Mouse (Mus musculus) liver, adult 2 months (tissue): ENCODE measurements at regions not wholly inside any gene's neighbourhood (a gene's known extent, or its start where the extent isn't known, plus 50 kb on each side); places are given as distances from the start of the nearest gene placed in this dataset.

Experiments used
- CTCF ChIP-seq: fragments of 200-500 bp; IDR thresholded peaks from 2 replicates; pipeline ENCODE4 v1.5.1; 2011; ENCODE audit warnings: low read depth, low read length, control low read depth
- POLR2A ChIP-seq: fragments of 200-500 bp; IDR thresholded peaks from 2 replicates; pipeline ENCODE4 v1.6.1; 2011; ENCODE audit warnings: low read length, control low read depth; ENCODE audit not compliant: insufficient read depth; ENCODE audit errors: extremely low read depth

DNA sequence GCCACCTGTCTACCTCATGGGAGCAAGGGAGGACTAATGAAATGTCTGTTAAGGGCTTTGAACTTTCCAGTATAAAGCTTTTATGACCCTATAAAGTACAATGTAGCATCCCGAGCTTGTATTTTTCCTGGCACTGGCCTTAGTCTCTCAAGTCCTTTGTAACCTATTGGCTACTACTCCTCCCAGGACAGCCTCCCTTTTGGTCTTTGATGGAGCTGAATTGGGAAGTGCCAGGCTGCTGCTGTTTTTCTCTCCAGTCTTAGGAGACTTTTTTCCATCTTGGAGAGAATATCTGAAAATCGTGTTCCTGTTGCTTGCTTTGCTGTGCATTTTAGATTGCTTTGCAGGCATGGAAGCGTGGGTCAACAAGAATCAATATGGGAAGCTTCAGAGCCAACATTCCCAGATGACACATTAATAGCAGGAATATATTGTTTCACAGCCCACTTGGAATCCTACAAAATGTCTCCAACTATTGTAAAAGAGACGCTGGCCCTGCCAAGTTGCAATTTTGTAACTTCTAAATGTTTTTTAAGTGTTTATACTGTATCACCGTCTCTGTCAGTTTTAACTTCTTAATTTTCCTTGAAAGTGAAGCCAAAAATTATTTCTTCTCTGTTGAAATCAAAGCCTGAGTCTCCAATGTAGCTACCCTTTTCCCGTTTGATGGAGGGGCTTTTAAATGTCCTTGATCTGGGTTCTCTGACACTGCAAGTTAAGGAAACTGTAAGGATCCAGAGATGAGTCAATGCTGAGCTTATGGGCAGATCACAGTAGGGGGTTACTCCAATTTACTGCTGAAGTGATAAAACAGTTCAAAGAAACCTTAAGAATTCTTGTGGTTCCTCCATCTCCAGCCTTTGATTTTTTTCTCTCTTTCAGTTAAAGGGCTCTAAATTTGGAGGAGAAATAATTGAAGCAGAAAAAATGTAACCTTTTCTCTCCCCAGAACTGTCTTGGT, 603.3 kb downstream of the Ptprc start:
- TF ChIP-seq CTCF (no peak), POLR2A (no peak)
